Mouse (Mus musculus) urinary bladder, postnatal 4 days (tissue): ENCODE data around the gene Olfr1023.

Source experiments
- DNase-seq, 2 experiments: peaks; one replicate each; pipeline ENCODE4 v3.0.0; 2021 to 2022; ENCODE audit warnings: low spot score in 2 of 2

The Olfr1023 gene

GRCm38 (mm10) chr2:85885340-85885739 lies at the start of gene Olfr1023:
Gene Olfr1023 (plus strand): TSS chr2:85885640.
- DNase-seq: no peak

GRCm38 (mm10) chr2:85845383-85845782 lies 40.1 kb upstream of the Olfr1023 start, which contains the start of gene Olfr1019:
Gene Olfr1019 (minus strand): TSS chr2:85845483.
- no peak for DNase-seq

DNA sequence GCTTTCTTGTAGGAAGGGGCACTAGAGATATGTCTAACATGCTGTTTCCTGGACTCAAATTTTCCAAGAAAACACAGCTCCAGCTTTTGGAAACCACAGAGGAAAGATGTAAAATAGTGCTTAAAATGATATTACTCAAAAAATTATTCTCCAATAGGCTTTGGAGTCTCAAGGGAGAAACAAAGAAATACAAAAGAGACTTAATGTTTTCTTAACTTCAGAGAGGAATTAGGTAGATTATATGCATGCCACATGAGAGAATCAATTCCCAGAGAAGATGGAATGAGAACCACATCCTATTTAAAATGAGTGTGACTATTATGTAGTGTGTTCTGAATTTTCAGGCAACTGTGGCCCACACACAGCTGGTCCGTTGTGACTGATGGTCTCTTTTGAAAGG lies 38.7 kb upstream of the Olfr1023 start, which contains the start of gene Olfr1020:
Gene Olfr1020 (plus strand): TSS at position 301 of the 400 bp plus-strand sequence.
- DNase-seq: no peak

- no peak for DNase-seq
Measured at GRCm38 (mm10) chr2:85868294-85868693, 17.1 kb upstream of the Olfr1023 start, which contains the start of gene Olfr1022. Gene Olfr1022 (plus strand): TSS chr2:85868594.

GRCm38 (mm10) chr2:85904952-85905351 lies 19.5 kb downstream of the Olfr1023 start, which contains the start of gene Olfr1024:
Gene Olfr1024 (minus strand): TSS chr2:85905052.
- DNase-seq: no peak

DNA sequence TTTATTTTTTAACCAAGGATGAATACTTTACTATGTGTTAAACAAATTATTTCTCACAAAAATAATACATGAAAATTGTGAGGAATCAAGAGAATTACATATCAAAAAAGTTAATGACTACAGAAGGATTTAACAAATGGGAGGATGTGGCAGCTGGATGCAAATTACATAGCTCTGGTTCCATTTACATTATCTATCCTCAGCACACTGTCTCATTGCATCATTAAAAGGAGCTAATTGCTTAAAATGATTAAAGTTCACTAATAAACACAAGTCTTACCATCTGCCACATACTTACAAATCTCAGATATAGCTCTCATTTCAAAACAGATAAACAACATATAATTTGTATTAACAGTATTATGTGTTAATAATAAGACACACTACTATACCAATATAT lies 27.8 kb downstream of the Olfr1023 start:
- no peak for DNase-seq

DNA sequence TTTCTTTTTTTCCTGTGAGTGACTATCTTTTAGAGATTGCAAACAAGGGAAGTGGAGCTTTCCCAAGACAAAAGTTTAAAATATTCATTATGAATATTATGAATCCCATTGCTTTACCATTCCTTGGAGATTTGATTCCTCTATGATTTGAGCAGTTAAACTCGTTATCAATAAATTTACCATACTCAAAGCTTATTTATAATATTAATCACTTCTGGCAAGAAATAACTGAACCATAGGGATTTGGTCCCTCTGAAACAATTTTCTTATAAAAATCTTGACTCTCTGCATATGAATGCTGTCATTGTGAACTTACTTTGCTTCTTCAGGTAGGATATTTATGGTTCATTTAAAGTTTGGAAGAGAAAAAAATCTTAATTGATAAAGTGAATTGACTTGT lies 29.5 kb downstream of the Olfr1023 start, which contains the start of gene Olfr1025-ps1:
Gene Olfr1025-ps1 (plus strand): TSS at position 301 of the 400 bp plus-strand sequence.
- no peak for DNase-seq

DNA sequence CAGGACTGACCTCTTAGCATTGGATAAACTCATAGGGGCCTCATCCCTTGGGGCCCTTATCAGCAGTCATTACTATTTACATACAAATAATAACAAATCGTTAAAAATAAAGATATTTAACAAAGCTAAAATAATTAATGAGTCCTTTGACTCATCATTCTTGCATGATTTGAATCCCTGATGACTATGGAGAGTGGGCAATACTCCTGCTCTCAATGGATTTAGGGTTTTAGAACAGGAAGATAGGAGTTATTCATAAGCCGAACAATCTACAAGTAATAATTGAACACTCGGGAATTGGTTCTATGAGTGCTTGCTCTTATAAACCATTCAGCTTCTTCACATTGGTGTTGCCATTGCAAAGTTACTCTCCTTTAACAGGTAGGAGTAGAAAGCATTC lies 35.8 kb downstream of the Olfr1023 start, which contains the start of gene Olfr1026:
Gene Olfr1026 (plus strand): TSS at position 301 of the 400 bp plus-strand sequence.
- DNase-seq: no peak
